Mouse (Mus musculus): ENCODE results near the gene Klk8.

The Klk8 gene

GRCm38 (mm10) chr7:43791591-43791990, 5.8 kb upstream of the Klk8 start, which contains the start of gene Klk9:
Klk9 (plus strand) TSS chr7:43791891.
- DNase-seq (ENCODE audit: low spot score), result no peak

GRCm38 (mm10) chr7:43796355-43796754, 1.0 kb upstream of the Klk8 start:
- DNase-seq (ENCODE audit: low spot score), result no peak

- DNase-seq (ENCODE audit: low spot score), result no peak
These were observed 576 bp downstream of the Klk8 start for GRCm38 (mm10) chr7:43797844-43798462.

GRCm38 (mm10) chr7:43799876-43800275, 2.5 kb downstream of the Klk8 start:
- no peak for DNase-seq (ENCODE audit: low spot score)

- no peak for DNase-seq (ENCODE audit: low spot score)
These were observed 13.6 kb downstream of the Klk8 start, which contains the start of gene Klk7 for GRCm38 (mm10) chr7:43810994-43811393. Klk7 (plus strand) TSS chr7:43811294.

GRCm38 (mm10) chr7:43815211-43815610, 17.8 kb downstream of the Klk8 start:
- DNase-seq (ENCODE audit: low spot score), result no peak

- no peak for DNase-seq (ENCODE audit: low spot score)
These were observed 19.4 kb downstream of the Klk8 start for GRCm38 (mm10) chr7:43816746-43817145.

- no peak for DNase-seq (ENCODE audit: low spot score)
These were observed 24.2 kb downstream of the Klk8 start for GRCm38 (mm10) chr7:43821581-43821980.

GRCm38 (mm10) chr7:43824199-43824598, 26.8 kb downstream of the Klk8 start, which contains the start of gene Klk6:
Klk6 (plus strand) TSS chr7:43824499.
- no peak for DNase-seq (ENCODE audit: low spot score)

GRCm38 (mm10) chr7:43826056-43826455, 28.7 kb downstream of the Klk8 start:
- no peak for DNase-seq (ENCODE audit: low spot score)

GRCm38 (mm10) chr7:43827706-43828105, 30.3 kb downstream of the Klk8 start:
- no peak for DNase-seq (ENCODE audit: low spot score)

GRCm38 (mm10) chr7:43829006-43829405, 31.6 kb downstream of the Klk8 start:
- DNase-seq (ENCODE audit: low spot score), result no peak

GRCm38 (mm10) chr7:43841701-43842100, 44.3 kb downstream of the Klk8 start, which contains the start of gene Klk5:
Klk5 (plus strand) TSS chr7:43841971.
- no peak for DNase-seq (ENCODE audit: low spot score)

GRCm38 (mm10) chr7:43843801-43844200, 46.4 kb downstream of the Klk8 start:
- DNase-seq (ENCODE audit: low spot score), result no peak

- DNase-seq (ENCODE audit: low spot score), result no peak
These were observed 54.2 kb downstream of the Klk8 start for GRCm38 (mm10) chr7:43851616-43852015.

Data from ovary, postnatal 14 days (tissue).